Mouse (Mus musculus) midbrain, embryonic 16.5 days (tissue): ENCODE results near the gene Zfp697. TPM values are rescaled to one million over a fixed set of nuclear protein-coding genes. Genes with fewer than 3 reads are reported as not detected.
"Not testable (repeated sequence)": the region's sequence is repeated elsewhere in the genome, so short reads cannot be mapped to it uniquely, and the experiment has no call there.

ENCODE experiments used
- ATAC-seq: fragments of 200-750 bp; cut with Nextera tagmentation; 2 replicates; pipeline ENCODE4 v1.8.0; 2017; ENCODE audit warnings: moderate TSS enrichment
- H3K27ac ChIP-seq: fragments of 300-500 bp; sonication (generic); 2 replicates; pipeline ENCODE4 v1.5.1; 2014; ENCODE audit warnings: mild to moderate bottlenecking, low read length, mixed read lengths
- H3K27me3 ChIP-seq: fragments of 300-500 bp; sonication (generic); 2 replicates; pipeline ENCODE4 v1.6.1; 2014; ENCODE audit warnings: low read depth, low read length, mixed read lengths; ENCODE audit not compliant: control insufficient read depth, insufficient read depth
- H3K36me3 ChIP-seq: fragments of 300-500 bp; sonication (generic); 2 replicates; pipeline ENCODE4 v1.6.1; 2014; ENCODE audit warnings: mild to moderate bottlenecking, low read length, moderate library complexity, mixed read lengths; ENCODE audit not compliant: control insufficient read depth, insufficient read depth
- H3K4me1 ChIP-seq: fragments of 300-500 bp; sonication (generic); 2 replicates; pipeline ENCODE4 v1.6.1; 2014; ENCODE audit warnings: mild to moderate bottlenecking, low read length, mixed read lengths; ENCODE audit not compliant: control insufficient read depth, insufficient read depth
- H3K4me2 ChIP-seq: fragments of 300-500 bp; sonication (generic); 2 replicates; pipeline ENCODE4 v1.6.1; 2014; ENCODE audit warnings: mild to moderate bottlenecking, low read length, mixed read lengths
- H3K4me3 ChIP-seq: fragments of 300-500 bp; sonication (generic); 2 replicates; pipeline ENCODE4 v1.5.1; 2014; ENCODE audit warnings: low read depth, mild to moderate bottlenecking, low read length, moderate library complexity, mixed read lengths
- H3K9ac ChIP-seq: fragments of 300-500 bp; sonication (generic); 2 replicates; pipeline ENCODE4 v1.6.1; 2014; ENCODE audit warnings: low read depth, low read length, mixed read lengths
- H3K9me3 ChIP-seq: fragments of 300-500 bp; sonication (generic); replicated peaks from 2 replicates; pipeline ENCODE4 v1.6.1; 2014; ENCODE audit warnings: mild to moderate bottlenecking, low read length, mixed read lengths; ENCODE audit not compliant: control insufficient read depth, poor library complexity, severe bottlenecking
- WGBS: fragments of 180-500 bp; shearing (Covaris S2); extraction: QIAGEN DNeasy Blood & Tissue Kit; methylation state at CpG from one replicate; pipeline ENCODE4 v1.1.7; 2014; 5-methylcytosine and 5-hydroxymethylcytosine counted together
- polyA plus RNA-seq: library from polyadenylated mRNA; unstranded; fragments of >200 nt; fragmentation: Nextera tagmentation; extraction: Ambion mirVana; gene quantifications from 2 replicates; pipeline ENCODE4 v1.2.1, GENCODE M21; 2015

Zfp697 gene
- polyA plus RNA-seq, 1 experiment from 2014 or later: 17.7 TPM

DNA sequence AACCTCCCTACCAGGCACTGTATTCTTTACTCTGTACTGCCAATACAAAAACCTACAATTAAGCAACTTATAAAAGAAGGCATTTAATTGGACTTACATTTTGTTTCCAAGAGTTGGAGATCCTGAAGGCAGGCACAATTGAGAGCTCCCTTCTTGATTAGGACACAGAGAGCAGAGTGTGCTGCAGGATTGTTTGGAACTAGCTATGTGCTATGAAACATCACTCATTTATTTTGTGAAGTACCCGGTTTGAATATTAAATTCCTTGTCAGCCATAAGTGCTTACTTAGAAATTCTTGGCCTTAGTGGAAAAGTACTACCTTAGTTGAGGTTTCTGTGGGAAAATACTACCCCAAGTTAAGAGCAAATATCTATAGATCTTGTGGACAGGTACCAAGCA, 342.1 kb downstream of the Zfp697 start, which contains the start of gene Hsd3b2:
Gene Hsd3b2, minus strand, starts transcription at position 168 of the 400 bp plus-strand sequence.
- no peaks in the 10 kb centered on the region for H3K4me1 ChIP-seq
- no peaks in the 10 kb centered on the region for H3K9me3 ChIP-seq
- H3K9ac ChIP-seq: no peak within 1 kb of the TSS
- no peak within 1 kb of the TSS for H3K4me2 ChIP-seq
- 76% methylated on average over 1 of the region's 1 CpGs for WGBS
- ATAC-seq: no peak
- no peak within 1 kb of the TSS for H3K4me3 ChIP-seq
- H3K27ac ChIP-seq: no peak within 1 kb of the TSS
- H3K36me3 ChIP-seq: no peaks in the 10 kb centered on the region
- H3K27me3 ChIP-seq: no peaks in the 10 kb centered on the region

DNA sequence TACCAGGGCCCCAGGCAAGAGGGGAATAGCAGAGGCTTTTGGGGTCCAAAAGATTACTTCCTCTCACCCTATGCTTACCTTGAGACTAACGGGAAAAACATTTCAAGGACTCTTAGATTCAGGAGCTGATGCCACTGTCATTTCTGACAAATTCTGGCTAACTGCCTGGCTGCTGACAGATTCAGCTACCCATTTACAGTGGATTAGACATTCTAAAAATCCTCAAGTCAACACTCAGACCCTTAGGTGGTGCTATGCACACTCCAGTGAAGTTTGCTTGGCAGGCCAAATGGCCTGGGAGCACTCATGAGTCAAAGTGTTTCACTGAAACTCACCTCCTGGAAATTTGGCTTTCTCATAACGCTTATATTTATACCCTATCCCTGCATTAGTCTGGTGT, 344.0 kb downstream of the Zfp697 start:
- no peaks in the 10 kb centered on the region for H3K9me3 ChIP-seq
- H3K27me3 ChIP-seq: no peaks in the 10 kb centered on the region
- ATAC-seq: no peak
- no peaks in the 10 kb centered on the region for H3K4me1 ChIP-seq
- no peaks in the 10 kb centered on the region for H3K36me3 ChIP-seq
- H3K27ac ChIP-seq: no peak overlapping the region
- no peak overlapping the region for H3K4me3 ChIP-seq
- H3K4me2 ChIP-seq: no peak overlapping the region
- WGBS: 87% methylated on average over 2 of the region's 2 CpGs
- H3K9ac ChIP-seq: no peak overlapping the region

DNA sequence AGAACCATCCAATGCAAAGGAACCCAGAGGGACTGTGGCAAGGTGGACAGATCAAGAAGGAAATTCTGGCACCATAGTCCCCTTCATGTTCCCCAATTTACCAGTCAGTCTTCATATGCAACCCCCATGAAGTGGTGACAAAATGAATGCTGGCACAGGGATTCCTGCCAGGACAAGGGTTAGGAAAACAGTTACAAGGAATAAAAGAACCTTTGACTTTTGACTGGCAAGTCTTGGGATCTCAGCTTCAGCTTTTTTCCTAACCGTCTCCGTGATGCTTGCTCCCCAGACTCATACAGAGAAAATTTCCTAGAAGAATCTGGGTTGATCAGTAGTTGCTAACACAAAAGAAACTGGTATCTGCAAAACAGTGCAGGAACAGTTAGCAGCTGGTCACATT, 351.5 kb downstream of the Zfp697 start:
- Histone ChIP-seq H3K4me3 (no peak overlapping the region), H3K4me2 (no peak overlapping the region), H3K36me3 (no peaks in the 10 kb centered on the region), H3K9ac (no peak overlapping the region), H3K27me3 (no peaks in the 10 kb centered on the region), H3K9me3 (no peaks in the 10 kb centered on the region), H3K4me1 (no peaks in the 10 kb centered on the region), H3K27ac (no peak overlapping the region)
- ATAC-seq: no peak
- 71% methylated on average over 2 of the region's 2 CpGs for WGBS

DNA sequence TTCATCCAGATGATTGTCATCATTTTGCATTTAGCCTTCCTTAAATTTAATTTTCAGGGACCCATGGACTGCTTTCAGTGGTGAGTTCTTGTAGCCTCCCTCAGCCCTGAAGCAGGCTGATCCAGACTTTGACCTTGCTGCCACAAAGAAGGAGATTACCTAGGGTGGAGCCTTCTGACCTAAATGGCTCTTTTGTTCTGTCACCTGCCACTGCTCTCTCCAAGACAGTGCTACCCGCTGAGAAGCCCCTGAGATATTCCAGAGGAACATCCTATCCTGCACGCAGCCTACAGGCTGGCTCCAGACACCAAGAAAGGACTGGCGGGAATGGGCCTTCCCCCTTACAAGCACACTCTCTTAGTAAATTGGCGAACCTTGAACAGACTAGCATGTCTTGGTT, 352.1 kb downstream of the Zfp697 start:
- Histone ChIP-seq H3K4me1 (no peaks in the 10 kb centered on the region), H3K9ac (no peak overlapping the region), H3K9me3 (no peaks in the 10 kb centered on the region), H3K4me2 (no peak overlapping the region), H3K4me3 (no peak overlapping the region), H3K27ac (no peak overlapping the region), H3K27me3 (no peaks in the 10 kb centered on the region), H3K36me3 (no peaks in the 10 kb centered on the region)
- WGBS: 42% methylated on average over 4 of the region's 4 CpGs
- no peak for ATAC-seq

DNA sequence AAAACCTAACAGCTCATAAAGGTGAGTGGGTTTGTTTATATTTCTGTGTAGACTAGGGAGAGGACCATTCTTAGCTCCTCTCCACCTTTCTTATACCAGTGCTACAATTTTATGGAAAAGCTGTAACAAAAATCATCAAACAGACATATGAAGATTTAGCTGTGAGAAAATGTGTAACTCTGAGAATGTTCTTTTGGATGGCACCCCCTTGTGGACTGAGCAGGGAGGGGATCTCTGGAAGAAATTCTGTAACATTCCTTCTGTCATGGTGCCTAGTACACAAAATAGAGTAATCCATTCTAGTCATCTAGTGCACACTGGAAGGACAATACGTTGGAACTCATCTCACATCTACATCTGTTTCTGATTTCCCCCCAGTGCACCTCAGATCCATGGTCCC, 358.8 kb downstream of the Zfp697 start:
- not testable (repeated sequence) for H3K9me3 ChIP-seq, H3K27ac ChIP-seq, ATAC-seq, H3K36me3 ChIP-seq, H3K27me3 ChIP-seq, H3K4me3 ChIP-seq, H3K9ac ChIP-seq, H3K4me1 ChIP-seq, H3K4me2 ChIP-seq
- WGBS: 72% methylated on average over 1 of the region's 1 CpGs

DNA sequence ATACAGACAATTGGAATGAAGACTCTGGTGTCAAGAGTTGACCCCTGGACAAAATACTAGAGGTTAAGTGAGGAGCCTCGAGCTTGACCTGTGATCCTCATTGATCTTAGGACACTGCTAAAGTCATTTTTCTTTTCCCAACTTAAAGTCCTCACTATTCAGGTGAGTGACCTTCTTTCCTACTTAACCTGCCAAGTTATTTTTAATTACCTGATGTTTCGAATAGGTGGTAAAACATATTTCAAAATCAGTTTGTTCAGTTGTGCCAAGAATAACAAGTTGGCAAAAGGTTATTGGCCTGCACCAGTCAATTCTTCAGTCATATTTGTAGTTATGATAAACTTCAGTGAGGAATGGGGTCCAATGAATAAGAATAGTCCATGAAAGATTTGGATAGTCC, 369.9 kb downstream of the Zfp697 start:
- Histone ChIP-seq H3K36me3 (no peaks in the 10 kb centered on the region), H3K27me3 (no peaks in the 10 kb centered on the region), H3K9me3 (no peaks in the 10 kb centered on the region), H3K4me1 (no peaks in the 10 kb centered on the region), H3K27ac (no peak overlapping the region), H3K9ac (no peak overlapping the region), H3K4me2 (no peak overlapping the region), H3K4me3 (no peak overlapping the region)
- no peak for ATAC-seq
- WGBS: 81% methylated on average over 2 of the region's 2 CpGs

DNA sequence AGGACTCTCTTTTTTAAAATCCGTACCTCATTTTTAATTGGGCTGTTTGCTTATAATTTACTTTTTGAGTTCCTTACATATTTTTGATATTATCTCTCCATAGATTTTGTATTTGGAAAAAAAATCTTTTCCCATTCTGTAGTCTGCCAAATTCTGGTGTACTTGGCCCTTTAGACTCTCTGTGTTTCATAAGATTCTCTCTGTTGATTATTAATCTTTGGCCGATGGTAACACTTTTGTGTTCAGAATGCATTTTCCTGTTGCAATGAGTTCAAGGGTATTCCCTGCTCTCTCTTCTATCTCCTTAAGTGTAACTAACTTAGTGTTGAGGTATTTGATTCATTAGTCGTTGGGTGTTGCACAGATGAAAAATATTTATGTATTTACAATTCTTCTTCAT, 374.6 kb downstream of the Zfp697 start:
- no peaks in the 10 kb centered on the region for H3K4me1 ChIP-seq
- no peaks in the 10 kb centered on the region for H3K9me3 ChIP-seq
- H3K4me2 ChIP-seq: no peak overlapping the region
- H3K27me3 ChIP-seq: no peaks in the 10 kb centered on the region
- no peak overlapping the region for H3K4me3 ChIP-seq
- 87% methylated on average over 3 of the region's 3 CpGs for WGBS
- no peak for ATAC-seq
- no peaks in the 10 kb centered on the region for H3K36me3 ChIP-seq
- no peak overlapping the region for H3K27ac ChIP-seq
- no peak overlapping the region for H3K9ac ChIP-seq

DNA sequence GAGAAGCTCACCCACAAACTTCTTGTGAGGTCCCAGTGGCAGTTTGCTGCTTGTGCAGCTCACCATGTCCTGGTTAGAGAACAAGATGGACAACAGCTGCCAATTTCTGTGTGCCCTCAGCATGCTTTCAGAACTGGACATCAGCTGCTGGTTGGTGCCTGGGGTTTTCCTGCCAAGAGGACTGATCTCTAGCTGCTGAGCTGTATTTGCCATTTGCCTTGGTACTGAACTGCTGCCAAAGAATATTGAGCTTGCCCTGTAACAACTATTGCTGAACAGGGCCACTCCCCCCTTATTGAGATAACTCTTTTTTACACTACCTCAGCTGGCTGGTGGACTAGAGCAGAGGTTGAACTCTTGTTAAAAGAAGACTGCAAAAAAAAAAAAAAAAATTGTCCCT, 381.9 kb downstream of the Zfp697 start:
- Histone ChIP-seq H3K4me2 (no peak overlapping the region), H3K27me3 (no peaks in the 10 kb centered on the region), H3K9ac (no peak overlapping the region), H3K9me3 (no peaks in the 10 kb centered on the region), H3K4me3 (no peak overlapping the region), H3K36me3 (no peaks in the 10 kb centered on the region), H3K4me1 (no peaks in the 10 kb centered on the region), H3K27ac (no peak overlapping the region)
- ATAC-seq: no peak

DNA sequence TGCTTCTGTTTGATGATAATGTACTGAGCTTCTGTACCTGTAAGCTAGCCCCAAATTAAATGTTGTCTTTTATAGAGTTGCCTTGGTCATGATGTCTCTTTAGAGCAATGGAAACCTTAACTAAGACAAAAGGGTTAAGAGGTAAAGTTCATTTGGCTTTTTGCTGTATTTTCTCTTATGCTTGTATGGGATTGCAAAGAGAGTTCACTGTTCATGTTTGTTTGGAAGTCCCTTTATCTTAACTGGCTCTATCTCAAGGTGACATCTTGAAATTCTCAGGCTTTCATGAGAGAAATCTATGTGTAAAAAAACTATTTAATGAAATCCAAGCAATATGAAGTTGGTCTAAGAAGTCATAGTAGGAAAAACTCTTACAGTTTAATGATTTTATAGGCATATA, 398.7 kb downstream of the Zfp697 start:
- Histone ChIP-seq H3K36me3 (no peaks in the 10 kb centered on the region), H3K27me3 (no peaks in the 10 kb centered on the region), H3K4me3 (no peak overlapping the region), H3K9me3 (no peaks in the 10 kb centered on the region), H3K9ac (no peak overlapping the region), H3K27ac (no peak overlapping the region), H3K4me1 (no peaks in the 10 kb centered on the region), H3K4me2 (no peak overlapping the region)
- ATAC-seq: no peak
